Mouse (Mus musculus) right cerebral cortex, postnatal 14 days (tissue): ENCODE data around the gene Olfml2b.

Experiments
- DNase-seq: peaks from one replicate; pipeline ENCODE4 v3.0.0; 2022

The Olfml2b gene

DNA sequence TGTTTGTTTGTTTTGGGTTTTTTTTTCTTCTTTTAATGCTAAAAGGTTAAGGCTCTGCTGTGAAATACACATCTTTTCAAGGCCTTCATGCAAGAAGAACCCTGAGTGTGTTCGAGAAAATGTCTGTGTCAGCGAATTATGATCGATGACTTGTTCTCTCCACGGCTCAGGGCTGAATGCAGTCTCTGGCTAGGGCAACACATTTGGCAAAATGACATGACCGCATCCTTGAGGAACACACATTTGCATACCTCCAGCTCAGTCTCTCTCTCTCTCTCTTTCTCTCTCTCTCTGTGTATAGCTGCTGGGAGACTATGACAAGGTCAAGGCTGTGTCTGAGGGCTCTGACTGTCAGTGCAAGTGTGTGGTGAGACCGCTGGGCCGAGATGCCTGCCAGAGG, 3.0 kb downstream of the Olfml2b start:
- DNase-seq: no peak

DNA sequence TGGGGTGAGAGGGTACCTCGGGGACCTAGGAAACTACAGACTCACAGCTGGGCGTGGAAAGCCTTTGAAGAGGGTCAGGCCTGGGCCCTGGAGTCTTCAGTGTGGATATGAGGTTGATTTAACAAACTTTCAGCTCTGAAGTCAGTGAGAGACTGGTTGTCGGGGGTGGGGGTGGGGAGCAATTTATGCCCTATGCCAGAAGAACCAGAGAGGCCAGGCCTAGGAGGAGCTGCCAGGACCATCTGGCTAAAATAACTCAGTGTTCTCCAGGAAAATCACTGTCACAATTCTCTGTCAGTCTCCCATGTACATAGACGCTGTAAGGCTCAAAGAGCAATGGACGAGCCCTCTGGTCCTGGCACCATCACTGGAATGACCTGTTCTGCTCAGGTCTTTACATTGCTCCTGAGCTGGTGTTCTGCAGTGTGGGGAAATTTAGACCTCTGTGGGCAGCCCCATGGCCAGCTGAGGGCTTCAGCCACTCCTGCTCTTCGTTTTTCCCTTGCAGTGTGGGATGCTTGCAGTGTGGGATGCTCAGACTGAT, 3.7 kb downstream of the Olfml2b start:
- DNase-seq: no peak

DNA sequence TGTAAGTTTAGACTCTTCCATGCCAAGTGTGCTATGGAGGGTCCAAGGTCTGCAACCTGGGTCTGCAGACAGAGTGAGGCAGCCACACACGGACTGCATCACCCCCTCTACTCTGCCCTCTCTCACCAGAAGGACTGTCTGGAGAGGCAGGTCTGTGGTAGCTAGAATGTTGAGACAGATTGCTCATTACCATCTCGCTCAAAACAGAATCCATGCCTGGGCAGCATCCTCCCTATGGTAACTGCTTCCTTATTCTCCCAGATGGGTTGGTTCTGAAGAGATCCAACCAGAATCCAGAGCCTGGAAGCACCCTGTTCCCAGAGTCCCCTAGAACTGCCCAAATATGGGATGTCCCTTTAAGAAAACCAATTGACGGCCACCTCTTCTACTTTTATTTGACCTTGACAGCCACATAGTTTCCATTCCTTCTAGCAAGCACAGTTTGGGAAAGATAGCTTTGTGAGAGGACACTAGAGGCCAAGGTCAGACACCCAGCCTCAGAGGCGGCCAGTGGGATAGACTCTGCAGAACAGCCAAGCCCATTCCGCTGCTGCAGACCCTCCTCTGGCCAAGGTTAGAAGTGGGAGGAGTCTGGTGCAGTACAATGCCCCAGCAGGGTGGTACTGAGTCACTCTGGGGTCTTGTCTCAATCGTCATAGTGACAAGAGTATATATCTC, 6.9 kb downstream of the Olfml2b start:
- no peak for DNase-seq

DNA sequence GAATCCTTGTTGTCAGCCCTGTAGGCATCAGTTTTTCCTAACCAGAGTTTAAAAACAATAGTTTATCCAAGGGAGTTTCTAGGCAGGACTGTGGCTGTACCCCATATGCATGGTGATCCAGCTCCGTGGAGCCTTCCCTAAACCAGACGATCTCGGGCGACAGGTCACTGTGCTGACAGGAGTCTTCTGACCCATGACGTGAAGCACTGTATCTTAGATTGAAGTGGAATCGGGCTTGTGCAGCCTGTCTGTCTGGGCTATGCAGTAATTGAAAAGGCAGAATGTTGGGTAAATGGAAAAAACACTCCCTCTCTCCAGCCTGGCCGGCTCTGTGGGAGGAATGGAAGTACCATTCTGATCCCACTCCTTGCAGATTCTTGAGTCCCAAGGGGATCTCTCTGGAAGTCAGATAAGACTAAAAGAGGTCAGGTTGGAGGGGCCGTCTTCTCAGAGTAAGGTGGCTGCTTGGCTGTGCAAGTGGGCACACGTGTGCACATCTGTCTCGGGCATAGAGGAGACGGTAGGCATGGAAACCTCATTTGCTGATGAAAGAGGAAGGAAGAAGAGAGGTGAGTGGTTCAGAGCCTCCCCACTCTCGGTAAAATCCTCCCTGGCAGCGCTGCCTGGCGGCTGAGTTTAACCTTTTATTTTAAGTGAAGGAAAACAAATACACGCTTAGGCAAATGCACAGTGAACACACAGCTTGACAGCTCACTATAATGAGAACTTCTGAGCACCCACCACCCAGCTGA, 7.8 kb downstream of the Olfml2b start:
- DNase-seq: no peak

DNA sequence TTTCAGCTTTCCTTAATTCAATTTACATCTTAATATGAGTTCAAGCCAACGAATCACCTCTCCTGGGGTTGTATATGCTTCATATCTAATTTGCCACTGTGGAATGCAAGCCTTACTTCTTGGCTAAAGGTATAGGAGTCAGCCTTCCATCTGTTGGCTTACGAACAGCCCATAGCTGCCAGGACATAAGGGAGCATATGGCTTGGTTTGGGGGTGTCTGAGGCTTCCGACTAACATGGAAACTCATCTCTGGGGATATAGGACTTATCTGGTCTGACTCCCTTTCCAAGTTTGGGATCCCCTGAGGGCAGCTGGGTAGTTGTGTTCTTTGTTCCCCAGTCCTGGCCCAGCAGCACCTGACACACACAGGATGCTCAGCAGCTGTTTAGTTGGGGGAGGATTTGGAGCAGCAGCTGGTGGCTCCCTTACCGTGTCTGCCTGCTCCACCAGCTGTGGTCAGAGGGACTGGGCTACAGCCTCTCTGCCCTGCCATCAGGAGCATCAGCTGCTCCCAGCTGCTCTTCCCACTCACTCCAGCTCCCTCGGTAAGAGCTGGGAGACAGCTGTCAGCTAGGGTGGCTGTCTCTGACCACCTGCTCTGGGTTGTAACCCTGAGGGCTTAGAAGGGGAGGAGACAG, 11.1 kb downstream of the Olfml2b start:
- no peak for DNase-seq

DNA sequence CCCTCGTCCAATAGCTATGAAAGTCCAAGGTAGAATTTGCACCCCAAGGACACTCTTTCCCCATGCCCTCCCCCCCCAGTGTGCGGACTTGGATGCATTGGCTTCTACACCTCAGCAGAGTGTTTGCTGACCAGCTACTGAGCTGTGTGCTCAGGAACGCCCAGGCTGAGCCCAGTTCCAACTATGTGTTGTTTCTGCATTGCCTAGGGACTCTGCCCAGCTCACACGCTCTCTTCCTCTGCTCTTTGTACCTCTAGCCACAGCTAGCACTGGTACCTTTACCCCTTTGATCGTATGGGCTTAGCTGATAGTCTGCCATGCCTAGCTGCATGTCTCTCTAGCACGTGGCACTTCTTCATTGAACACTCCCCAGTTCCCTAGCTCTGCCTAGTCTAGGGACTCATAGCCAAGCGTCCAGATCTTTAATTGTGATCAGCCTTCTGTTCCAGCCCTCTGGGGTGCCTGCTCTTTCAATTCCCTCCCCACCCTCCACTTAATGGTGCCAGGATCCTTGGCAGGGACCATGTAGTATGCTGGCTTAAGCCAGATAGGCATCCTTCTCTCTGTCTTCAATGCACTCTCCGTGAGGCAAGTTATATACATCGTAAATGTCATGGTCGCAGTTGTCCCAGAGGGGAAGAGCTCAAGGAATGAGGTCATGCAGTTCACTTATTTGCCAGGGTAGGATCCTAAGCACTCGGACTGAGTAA, 12.3 kb downstream of the Olfml2b start:
- DNase-seq: no peak

DNA sequence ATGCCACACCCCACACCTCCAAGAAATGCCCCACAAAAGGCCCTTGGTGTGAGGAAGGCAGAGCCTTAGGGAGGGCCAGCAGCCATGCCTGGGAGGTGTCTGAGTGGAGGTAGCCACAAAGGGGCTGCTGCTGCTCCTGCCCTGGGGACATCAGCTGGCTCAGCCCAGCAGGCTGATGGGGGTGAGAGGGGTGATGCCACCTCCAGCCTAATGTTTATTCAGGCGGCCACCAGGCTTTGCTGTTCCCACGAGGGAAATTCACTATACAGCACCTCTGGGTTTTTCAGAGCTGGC, 12.8 kb downstream of the Olfml2b start:
- DNase-seq: no peak

DNA sequence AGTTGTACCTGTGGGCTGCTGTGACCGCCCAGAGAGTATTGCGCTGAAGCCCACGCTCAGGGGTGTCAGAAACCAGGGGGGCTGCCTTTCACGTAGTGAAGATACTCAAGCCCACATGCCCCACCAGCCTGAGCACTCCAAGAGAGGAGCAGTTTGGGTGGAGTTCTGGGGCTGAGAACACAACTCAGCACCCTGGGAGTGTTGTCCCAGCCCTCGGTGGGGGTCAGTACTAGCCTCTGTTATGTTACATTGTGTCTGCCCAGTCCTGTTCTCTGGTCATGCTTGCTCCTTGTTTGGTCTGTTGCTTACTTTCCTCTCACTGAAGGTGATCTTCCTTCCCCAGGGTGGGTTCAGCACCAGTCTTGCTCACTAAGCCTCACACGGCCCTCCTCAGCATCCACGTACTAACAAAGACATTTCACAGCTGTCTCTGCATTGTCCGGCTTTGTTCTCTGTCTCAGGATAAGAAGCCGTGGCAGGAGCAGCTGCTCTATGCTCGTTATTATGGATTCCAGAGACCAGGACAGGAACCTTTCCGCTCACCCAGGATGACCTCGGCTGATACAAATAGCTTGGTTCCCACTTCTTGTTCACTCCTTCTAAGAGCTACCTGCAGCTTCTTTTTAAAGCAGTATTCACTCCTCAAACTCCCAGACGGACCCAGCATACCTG, 13.4 kb downstream of the Olfml2b start:
- no peak for DNase-seq

DNA sequence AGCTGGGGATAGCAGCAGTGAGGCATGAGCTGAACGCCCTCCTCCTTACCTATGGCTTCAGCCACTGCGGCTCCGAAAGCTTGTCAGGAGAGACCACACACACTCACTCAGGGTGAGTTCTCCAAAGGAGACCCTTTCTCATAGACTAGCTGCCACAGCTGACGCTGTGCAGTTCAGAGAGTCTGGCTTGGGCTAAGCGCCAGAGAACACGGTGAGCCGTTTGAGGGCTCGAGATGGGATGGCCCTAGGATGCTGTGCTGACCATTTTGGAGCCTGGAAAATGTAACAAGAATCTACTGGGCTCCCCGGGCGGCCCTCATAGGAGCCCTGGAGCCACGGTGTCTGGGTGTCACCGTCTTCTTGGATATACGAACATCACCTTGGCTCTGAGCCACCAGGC, 14.9 kb downstream of the Olfml2b start:
- no peak for DNase-seq

DNA sequence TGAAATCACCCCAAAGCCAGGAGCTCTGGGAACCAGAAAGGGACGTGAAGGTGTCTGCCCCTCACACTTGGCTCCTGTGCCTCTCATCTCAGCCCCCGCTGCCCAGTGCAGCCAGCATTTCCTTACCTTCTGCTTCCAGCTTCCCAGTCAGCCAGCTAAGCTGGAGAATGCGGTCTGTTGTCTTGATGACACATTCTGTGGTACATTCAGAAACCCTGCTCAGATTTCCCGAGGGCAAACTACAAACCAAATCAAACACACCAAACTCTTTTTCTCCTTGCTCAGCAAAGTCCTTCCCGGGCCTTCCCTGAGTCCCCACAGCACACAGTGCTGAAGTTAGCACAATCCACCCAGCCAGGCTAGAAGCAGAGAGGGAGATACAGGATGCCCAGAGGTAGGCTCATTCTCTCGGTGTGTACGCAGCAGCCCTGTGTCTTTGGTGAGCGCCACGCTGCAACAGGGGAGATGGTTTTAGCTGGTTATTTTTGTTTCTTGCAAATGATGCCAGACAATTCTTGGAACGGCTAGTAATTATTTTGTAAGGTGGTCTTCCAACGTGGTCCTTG, 20.4 kb downstream of the Olfml2b start:
- no peak for DNase-seq

DNA sequence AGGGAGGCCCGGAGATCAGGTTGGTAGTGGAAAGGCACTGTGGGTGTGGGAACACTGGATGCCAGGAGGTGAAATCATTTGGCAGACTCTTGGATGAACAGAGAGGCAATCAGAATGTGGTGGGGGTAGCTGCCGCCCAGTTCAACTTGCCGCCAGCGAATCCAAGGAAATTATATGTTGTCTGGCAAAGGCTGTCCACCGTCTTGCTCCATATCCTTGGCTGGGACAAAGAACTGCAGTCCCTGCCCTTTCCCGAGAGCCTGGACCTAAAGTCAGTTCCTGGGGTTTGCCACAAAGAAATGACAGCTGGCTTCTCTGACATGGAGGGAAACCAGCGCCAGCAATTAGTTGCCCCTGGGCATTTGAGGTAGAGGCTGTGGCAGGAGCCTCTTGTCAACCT, 20.9 kb downstream of the Olfml2b start:
- no peak for DNase-seq

DNA sequence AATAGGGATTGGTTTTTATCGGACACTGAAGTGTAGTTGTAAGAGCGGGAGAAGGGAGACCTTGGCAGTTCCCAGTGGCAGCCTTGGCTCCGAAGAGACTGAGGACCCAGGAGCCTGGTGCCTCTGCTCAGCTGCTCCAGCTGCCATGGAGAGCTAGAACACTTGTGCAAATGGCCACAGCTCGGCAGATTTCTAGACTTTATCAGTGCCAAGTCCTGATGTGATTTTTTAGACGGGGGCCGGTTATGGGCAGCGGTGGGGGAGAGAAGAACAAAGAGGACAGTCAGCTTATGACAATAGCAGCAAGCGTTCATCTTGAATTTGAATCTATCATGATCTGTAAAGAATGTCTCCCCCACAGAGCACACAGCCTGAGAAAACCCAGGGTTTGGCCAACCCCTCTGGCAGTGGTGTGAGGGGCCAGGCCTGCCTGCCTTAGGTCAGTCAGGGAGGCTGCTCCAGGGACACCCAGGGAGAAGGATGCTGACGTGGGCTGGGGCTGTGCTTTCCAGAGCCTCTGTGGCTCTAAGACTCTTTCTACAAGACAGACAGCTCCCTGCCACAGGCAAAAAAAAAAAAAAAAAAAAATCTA, 29.9 kb downstream of the Olfml2b start:
- DNase-seq: no peak

DNA sequence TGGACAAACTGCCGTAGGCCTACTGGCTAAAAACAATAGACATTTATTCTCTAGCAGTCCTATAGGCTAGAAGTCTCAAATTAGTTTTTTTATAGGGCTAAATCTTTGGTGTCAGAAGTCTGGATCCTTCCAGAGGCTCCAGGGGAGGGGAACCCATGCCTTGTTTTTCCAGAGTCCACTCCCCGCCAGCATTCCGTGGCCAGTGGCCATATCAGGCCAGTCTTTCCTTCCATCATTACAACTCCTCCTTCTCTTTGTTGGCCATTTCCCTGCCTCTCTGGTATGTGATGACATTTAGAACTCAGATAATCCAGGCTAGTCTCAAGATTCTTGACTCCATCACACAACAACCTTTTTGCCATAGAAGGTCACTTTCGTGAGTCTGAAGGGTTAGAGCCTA, 33.3 kb downstream of the Olfml2b start:
- DNase-seq: no peak

DNA sequence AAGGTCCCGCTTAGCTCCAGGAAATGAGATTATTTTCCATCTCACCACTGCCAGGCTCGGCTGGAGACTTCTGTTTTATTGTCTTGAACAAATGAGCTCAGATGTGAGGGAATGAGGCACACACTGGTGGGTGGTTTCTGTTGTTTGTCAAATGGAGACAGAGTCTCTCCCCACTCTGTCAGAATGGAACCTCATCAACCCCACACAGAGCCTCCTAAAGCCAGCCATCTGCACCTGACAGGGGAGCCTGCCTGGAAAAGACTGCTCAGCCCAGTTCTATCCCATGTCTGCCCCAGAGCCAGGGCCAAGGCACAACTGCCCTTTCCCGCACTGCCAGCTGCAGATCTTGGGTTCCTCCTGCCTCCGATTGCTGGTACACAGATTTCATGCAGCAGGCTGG, 34.5 kb downstream of the Olfml2b start:
- DNase-seq: no peak

DNA sequence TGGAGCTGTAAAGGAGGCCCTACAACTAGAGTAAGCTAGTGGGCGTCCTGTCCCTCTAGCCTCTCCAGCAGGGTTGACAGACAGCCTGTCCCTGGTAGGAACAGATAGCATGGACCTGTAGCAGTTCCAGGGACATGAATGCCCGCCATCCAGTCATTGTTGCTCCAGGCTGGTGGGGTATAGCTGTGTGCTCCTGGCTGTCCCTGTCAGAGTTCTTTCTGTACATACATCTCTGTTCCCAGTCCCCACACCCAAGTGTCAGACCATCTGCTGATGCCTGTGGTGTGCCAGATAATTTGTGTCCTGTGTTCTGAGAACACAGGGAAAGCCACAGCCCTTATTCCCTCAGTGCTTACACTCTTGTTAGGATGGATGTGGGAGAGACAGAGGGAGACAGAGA, 35.3 kb downstream of the Olfml2b start:
- no peak for DNase-seq

DNA sequence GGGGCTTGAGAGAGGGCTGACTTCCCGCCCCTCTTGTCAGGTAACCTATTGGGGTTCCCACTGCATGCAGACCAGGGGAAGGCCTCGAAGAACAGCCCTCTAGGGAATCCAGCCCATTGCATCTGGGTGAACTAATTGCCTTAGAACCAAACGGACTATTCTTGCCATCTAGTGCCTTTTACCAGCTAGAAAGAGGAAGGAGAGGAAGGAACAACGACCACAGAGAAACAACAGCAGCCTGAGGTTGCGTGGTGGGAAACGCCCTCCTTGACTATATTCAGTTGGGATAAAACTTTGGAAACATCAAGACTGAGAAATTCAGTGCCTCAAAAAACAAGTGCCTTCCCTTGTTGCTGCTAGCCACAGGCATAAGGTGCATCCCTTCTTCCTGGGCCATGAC, 39.5 kb downstream of the Olfml2b start:
- DNase-seq: no peak

DNA sequence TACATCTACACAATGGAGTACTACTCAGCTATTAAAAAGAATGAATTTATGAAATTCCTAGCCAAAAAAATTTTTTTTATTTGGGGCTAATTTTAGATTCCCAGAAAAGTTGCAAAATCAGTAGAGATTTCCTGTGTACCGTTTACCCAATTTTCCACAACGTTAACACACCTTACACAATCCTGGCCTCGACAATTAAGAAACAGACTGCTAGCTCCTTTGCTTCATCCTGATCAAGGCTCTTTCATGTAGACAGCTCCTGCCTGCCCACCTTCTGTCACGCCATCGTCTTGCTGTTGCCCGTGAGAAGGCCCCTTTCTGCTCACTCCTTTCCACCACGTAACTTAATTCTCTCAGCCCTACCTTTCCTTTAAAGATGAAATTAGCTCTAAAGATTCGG, 45.4 kb downstream of the Olfml2b start:
- no peak for DNase-seq

DNA sequence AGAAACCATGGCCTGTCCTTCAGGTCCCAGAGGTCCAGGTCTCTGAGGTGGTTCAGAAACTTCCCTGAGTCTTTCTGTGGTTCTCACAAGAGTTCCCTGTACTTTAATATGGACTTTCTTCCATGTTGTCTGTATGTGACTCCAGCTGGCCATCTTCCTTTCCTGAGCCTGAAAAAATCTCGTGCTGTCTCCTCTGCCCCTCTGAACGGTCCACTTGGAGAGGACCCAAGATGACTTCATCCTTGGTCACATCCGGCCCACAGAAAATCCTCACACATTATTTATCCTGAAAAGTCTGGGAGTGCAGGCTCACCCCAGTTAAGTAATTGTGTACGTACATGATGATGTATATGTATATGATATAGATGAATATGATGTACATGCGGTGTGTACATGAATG, 47.0 kb downstream of the Olfml2b start:
- no peak for DNase-seq

DNA sequence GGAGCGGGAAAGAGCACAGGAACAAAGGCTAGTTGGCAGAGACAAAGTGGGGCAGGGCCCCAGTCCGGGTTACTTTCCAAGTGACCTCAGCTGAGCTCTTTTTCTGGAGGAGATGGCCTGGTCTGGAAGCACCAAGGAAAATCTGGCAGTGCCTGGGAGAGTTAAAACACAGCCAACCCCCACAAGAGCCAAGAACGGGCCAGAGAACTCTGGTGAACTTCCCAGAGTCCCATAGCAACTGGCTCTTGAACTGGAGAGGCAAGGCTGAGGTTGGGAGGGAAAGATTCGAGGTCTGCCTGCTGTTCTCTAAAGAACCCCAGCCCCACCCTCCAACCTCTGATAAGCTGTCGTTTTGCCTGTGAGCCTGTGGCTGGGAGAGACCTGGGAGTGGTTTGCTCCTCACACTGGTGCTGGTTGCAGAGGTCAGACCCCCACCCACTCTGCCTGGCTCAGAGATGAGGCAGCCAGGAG, 50.5 kb downstream of the Olfml2b start:
- DNase-seq: no peak

DNA sequence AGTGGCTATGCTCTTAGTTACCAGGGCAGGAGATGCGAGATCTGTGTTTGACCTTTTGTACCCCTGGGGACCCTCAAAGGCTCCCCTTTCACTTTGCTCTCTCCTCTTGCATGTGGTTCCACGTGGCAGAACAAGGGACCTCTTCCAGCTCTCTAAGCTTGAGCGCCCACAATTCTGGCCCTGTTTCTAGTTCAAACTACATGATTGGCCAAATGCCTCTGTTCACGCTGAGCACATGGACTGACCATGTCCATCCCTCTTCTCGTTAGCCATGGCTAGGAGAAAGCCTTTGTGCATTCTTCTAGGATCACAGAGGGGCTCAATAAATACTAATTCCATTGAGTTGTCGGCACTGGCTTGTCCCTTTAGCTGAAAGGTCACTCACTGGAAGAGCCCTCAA, 51.0 kb downstream of the Olfml2b start:
- DNase-seq: no peak

DNA sequence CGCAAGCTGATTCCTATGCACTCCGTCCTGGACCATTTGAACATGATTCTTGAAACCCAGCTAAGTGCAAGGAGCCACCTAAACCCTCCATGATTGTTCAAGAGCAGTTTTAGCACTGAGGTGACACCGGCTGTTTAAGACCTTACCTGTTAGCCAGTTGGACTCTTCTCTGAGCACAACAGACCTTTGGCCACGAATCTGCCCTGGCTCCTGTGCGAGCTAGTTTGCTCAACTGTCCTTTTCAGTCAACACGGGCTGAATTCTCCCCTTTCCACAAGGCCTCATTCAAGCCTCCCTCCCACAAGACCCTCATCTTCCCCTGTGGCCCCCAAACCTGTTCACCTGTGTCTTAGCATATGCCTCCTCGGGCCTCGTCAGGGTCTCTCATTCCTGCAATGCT, 52.7 kb downstream of the Olfml2b start:
- no peak for DNase-seq

DNA sequence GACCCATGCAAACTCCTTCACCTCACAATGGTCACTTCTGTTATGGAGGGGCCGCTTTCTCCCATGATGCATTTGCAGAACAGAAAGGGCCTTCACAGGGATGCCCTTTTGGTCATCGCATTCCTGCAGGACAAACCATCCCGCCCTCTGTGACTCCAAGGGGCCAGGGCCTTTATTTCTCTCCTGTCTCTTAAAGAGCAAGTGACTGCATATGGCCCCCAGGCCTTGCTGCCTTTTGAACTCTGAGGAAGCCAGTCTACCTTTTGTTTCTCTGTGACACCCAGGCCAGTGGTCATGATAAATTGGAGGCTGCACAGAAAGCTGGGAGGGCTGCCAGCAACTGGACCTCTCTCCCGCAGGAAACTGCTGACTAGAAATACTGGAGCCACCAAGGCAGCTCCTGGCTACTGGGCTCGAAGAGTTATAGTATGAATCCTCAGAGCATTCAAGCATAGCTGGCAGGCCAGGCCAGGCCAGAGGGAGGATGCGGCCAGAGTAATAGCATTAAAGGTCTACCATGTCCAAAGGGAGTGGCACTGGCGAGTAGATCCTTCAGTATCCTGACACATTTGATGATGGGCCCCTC, 53.5 kb downstream of the Olfml2b start:
- no peak for DNase-seq
